Mouse (Mus musculus) erythroblast, embryonic 14.5 days (primary cell): ENCODE results near the gene Tubb2a.

Source experiments
- GATA1 ChIP-seq: IDR thresholded peaks from 2 replicates; pipeline ENCODE4 v1.6.1; 2012; ENCODE audit warnings: low read length, inconsistent platforms, mixed read lengths
- TAL1 ChIP-seq: IDR thresholded peaks from 3 replicates; pipeline ENCODE4 v1.6.1; 2012; ENCODE audit warnings: low read length, inconsistent platforms, mixed read lengths

DNA sequence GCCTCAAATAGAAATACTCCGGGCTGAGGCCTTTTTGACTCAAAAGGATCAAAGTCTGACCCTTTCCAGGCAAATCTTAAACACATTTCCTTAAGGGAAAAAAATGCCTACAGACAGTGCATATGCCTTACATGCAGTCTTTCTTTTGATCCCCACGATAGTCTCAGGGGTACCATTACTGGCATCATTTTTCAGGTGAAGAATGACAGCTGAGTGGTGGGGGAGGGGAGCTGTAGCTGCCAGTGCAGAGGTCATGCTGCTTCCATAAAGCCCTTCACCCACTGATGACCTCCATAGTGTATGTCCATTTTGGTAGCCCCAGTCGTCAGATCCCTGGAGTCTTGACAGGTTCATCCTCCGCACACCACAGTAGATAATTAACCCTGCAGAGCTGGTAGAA is 7.5 kb downstream of the Tubb2a start:
- TF ChIP-seq GATA1, result no peak
- TF ChIP-seq TAL1, result no peak
